Mouse (Mus musculus) megakaryocyte, embryonic 14.5 days (primary cell): ENCODE measurements around the gene Pex5.

Source experiments
- FLI1 ChIP-seq: IDR thresholded peaks from 2 replicates; pipeline ENCODE4 v1.6.1; 2012; ENCODE audit warnings: low read length, inconsistent platforms, mixed read lengths
- GATA1 ChIP-seq: IDR thresholded peaks from 3 replicates; pipeline ENCODE4 v1.6.1; 2012; ENCODE audit warnings: mixed read lengths, low read length, inconsistent platforms, borderline replicate concordance

- no peak for TF ChIP-seq GATA1
- TF ChIP-seq FLI1: no peak
Observed at GRCm38 (mm10) chr6:124457827-124458226, 43.0 kb upstream of the Pex5 start.
